Mouse (Mus musculus) layer of hippocampus, adult 6 months (tissue): Measurements from ENCODE around the gene Anapc2. TPM values are rescaled to one million over a fixed set of nuclear protein-coding genes. Genes with fewer than 3 reads are reported as not detected.

Source experiments
- long read RNA-seq, 2 experiments: library from polyadenylated mRNA; unstranded; transcript quantifications; one replicate each; pipeline ENCODE4 v2.0.0; 2019 to 2020
- polyA plus RNA-seq: library from polyadenylated mRNA; unstranded; fragments of <200 nt; fragmentation: Nextera tagmentation; gene quantifications from 2 replicates; pipeline ENCODE4 v1.2.3, GENCODE M21; 2021

Anapc2 gene
- polyA plus RNA-seq = 32.4 and 34.4 TPM in 2 replicates
- long read RNA-seq, experiment 1, transcript Anapc2-201 (13 exons, 3,004 nt) = major isoform, 55 of 84 reads
- long read RNA-seq, experiment 1, partial matches to known transcripts = 27 of 84 reads
- long read RNA-seq, experiment 1, other reads (novel, unspliced or antisense) = 2 of 84 reads
- long read RNA-seq, experiment 2, transcript Anapc2-201 (13 exons, 3,004 nt) = major isoform, 446 of 509 reads
- long read RNA-seq, experiment 2, partial matches to known transcripts = 48 of 509 reads
- long read RNA-seq, experiment 2, other reads (novel, unspliced or antisense) = 15 of 509 reads

GRCm38 (mm10) chr2:25271827-25272511 lies at the start of gene Anapc2, which contains the start of gene Ssna1:
TSS of gene Anapc2 (plus strand) at chr2:25272478.
TSS of gene Ssna1 (minus strand) at chr2:25272438.

GRCm38 (mm10) chr2:25224492-25224765 lies 47.8 kb upstream of the Anapc2 start, which contains the start of gene Tubb4b:
TSS of gene Tubb4b (minus strand) at chr2:25224702.

GRCm38 (mm10) chr2:25234050-25234449 lies 38.2 kb upstream of the Anapc2 start, which contains the start of gene Slc34a3:
TSS of gene Slc34a3 (minus strand) at chr2:25234364.

GRCm38 (mm10) chr2:25236614-25237013 lies 35.7 kb upstream of the Anapc2 start, which contains the start of gene Rnf224:
TSS of gene Rnf224 (minus strand) at chr2:25236787.

GRCm38 (mm10) chr2:25242101-25242506 lies 30.2 kb upstream of the Anapc2 start, which contains the start of the genes Rnf208 and Cysrt1:
TSS of gene Rnf208 (plus strand) at chr2:25242255.
TSS of gene Cysrt1 (minus strand) at chr2:25242452.

DNA sequence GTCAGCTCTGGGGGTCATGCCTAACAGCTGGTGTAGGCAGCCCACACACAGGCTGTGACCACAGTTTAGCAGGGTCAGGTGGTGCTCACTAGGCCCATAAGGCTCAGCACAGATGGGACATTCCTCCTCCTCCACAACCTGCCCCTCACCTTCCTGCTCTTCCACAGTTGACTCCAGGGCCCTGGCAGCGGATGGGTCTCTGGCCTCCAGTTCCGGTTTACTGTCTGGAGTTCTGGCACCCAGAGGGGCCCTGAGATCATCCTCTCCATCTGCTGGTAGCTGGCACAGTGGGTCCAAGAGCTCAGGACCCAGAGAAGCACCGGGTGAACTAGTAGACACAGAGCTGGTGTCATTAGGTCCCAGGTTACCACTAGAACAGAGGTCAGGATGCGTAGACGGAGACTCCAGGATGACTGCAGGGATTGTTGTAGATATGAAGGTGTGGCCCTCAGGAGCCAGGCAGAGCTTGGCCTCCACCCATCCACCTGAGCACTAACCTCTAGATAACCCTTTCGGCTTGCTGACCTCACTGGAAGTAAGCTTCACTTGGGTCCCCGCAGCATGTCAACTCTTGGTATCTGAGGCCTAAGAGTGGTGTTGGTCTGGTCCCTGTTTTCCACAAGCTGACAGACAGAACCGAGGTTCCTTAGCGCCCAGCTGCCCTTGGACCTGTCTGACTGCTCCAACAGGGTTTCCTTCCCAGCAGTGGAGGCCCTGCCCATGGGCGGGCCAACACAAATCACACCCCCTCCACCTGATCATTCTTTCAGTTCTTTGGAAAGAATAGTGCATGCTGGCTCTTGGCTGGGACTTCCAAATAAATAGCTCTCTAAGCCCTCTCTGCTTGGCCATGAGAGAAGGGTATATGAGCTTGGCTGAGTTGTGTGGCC lies 25.9 kb upstream of the Anapc2 start, which contains the start of gene AL732309.1:
TSS of gene AL732309.1 (minus strand) at position 681 of the 890 bp plus-strand sequence.

DNA sequence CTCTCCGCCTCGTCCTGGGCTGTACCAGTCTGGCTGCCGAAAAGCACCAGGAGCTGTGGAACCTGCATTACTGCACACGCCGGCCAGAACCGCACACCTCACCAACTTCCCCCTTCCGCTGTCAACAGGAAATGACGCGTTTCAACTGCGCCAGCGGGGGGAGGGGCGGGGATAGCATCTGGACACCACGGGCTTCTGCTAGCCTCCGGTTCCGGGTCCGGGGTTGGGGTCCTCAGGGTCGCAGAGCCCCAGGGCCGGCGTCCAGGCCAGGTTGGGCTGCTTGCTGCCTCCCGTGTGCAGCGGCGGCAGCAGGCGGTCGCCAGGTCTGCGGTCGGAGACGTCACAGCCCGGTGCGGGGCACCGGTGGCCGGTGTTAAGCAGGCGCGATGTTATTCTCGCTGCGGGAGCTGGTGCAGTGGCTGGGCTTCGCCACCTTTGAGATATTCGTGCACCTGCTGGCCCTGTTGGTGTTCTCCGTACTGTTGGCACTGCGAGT lies 16.9 kb upstream of the Anapc2 start, which contains the start of gene Tmem203:
TSS of gene Tmem203 (plus strand) at position 156 of the 496 bp plus-strand sequence.

DNA sequence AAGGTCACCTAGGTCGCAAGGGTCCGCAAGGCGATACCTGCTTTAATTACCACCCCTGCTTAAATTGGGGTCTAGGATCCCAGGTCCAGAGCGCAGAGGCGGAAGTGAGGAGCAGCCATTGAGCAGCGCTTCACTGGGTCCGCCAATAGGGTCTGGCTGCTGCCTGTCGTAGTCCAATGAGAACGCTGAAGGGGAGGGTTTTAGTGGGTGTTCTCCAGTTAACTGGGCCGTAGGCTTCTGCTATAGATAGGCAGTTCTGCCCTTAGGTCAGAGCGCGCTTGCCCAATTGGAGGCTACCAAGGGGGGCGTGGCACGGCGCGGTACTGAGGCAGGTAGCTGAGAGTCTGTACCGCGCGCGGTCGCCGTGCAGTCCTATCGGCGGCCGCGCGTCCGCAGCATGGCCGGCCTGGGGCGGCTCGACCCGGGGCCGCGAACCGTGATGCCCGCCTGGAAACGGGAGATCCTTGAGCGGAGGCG lies 9.9 kb upstream of the Anapc2 start, which contains the start of gene Tprn:
TSS of gene Tprn (plus strand) at position 328 of the 477 bp plus-strand sequence.

DNA sequence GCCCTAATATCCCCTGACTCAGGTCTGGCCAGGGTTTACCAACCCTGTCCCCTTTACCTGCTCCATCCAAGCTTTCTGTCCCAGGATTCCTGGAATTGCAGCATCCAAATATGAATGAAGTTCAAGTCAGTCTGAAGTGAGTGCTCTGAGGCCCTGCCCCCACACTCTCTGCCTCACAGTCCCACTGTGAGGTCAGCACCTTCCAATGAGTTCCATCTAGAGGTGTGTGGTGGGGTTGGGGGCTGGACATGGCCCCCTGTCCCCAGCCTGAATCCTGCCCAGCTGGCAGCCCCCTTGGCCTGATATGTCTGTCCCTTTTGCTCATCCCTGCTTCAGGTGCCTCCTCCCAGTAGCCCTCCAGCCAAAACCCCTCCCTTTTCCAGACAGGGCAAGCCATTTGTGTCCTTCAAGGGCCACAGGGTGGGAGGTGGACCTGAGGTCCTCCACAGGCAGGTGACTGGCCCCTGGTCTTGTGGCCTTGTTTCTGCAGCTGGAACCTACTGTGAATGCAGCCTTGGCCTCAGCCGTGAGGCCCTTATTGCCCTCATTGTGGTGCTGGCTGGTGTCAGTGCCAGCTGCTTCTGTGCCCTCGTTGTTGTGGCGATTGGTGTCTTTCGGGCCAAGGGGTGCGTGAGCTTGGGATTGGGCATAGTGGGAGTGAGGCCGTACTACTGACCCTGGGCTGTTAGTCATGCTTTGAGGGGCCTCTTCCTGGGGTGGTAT lies 15.8 kb downstream of the Anapc2 start, which contains the start of gene Tmem210:
TSS of gene Tmem210 (plus strand) at position 219 of the 723 bp plus-strand sequence.

GRCm38 (mm10) chr2:25289651-25290050 lies 17.4 kb downstream of the Anapc2 start, which contains the start of gene Lrrc26:
TSS of gene Lrrc26 (plus strand) at chr2:25289915.

DNA sequence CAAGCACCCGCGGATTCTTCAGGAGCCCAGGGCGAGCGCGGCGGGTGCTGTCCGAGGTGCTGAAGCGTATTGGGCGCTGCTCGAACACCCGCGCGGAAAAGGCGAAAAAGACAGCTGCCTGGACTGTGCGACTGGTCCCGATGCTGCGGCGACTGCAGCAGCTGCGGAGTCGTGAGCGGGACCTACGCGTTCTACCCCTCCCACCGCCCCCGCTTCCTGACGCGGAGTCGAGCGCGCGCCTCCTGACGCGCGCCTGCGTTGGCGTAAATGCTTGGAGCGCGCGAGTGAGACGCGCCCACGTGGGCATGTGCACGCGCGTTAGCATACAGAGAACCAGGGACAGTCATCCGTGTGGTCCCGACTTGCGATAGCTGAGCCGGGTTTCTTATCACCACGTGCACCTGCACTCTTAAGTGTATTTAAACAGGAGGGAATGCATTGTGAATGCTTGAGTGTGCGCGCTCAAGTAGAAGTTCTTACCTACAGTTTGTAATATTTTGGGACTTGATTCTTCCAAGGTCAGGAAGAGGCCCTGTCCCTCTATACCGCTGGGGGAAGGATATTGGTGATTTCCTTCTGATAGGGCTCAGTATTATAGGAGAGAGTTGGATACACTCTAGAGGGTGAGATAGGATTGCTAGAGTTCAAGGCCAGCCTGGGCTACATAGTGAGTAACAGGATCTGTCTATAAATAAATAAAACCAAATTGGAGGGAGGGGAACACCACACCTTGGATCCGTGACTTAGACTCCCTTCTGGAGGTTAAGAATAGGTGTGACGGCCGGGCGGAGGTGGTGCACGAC lies 46.9 kb downstream of the Anapc2 start, which contains the start of gene Grin1:
TSS of gene Grin1 (minus strand) at position 217 of the 803 bp plus-strand sequence.

DNA sequence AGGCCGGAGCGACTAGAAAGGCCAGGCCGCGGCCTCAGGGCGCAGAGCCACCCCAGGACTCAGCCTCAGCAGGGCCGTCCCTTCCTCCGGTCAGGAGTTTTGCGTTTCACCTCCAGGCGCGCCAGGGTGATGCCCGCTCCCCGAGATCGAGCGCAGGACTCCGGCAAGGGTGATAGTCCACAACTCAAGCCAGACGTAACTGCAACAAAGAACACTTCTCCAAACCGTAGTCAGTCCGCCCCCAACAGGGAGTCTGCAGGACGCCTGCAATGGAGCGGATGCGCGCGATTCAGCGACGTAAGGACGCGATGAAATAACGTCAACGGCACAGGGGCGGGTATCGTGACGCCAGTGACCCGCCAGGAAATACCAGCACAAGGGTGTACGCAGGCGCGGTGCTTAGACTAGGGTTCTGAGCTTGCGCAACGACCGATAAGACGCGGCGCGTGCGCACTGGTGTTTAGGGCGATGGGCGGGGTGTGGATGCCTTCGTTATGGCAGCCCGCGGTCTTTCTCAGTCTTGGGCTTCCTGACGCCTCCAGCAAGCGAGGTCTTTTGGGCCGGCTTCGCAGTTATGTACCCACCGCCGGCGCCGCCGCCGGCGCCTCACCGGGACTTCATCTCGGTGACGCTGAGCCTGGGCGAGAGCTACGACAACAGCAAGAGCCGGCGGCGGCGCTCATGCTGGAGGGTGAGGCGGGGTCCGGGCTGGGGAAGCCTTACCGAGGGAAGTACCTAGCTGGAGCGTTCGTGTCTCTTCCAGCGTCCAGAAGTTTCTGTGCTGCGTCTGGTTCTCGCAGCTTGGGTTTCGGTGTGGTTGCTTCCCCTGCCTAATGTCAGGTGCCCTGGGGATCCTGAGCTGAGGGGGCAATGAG lies 60.2 kb downstream of the Anapc2 start, which contains the start of gene Man1b1:
TSS of gene Man1b1 (plus strand) at position 53 of the 875 bp plus-strand sequence.

Other genes with a start within 250 kb of the Anapc2 start
- 596 and 716 TPM in 2 replicates for gene Nsmf, start 218.1 kb upstream of the Anapc2 start, polyA plus RNA-seq
- not detected in 2 replicates for gene Entpd8, start 192.2 kb upstream of the Anapc2 start, polyA plus RNA-seq
- not detected in 2 replicates for gene Noxa1, start 177.3 kb upstream of the Anapc2 start, polyA plus RNA-seq
- gene Nrarp, start 91.7 kb upstream of the Anapc2 start, polyA plus RNA-seq = 3.4 and 5.2 TPM in 2 replicates
- 2.4 and 3.3 TPM in 2 replicates for gene Tor4a, start 75.6 kb upstream of the Anapc2 start, polyA plus RNA-seq
- gene Nelfb, start 61.0 kb upstream of the Anapc2 start, polyA plus RNA-seq = 32.7 and 34.5 TPM in 2 replicates
- not detected in 2 replicates for gene Stpg3, start 57.8 kb upstream of the Anapc2 start, polyA plus RNA-seq
- gene Fam166a, start 53.7 kb upstream of the Anapc2 start, polyA plus RNA-seq = 12.9 and 15.7 TPM in 2 replicates
- 531 and 583 TPM in 2 replicates for gene Tubb4b, start 47.8 kb upstream of the Anapc2 start, polyA plus RNA-seq
- 0.45 TPM in 2 replicates for gene Slc34a3, start 38.1 kb upstream of the Anapc2 start, polyA plus RNA-seq
- not detected in 2 replicates for gene Rnf224, start 35.7 kb upstream of the Anapc2 start, polyA plus RNA-seq
- gene Rnf208, start 30.2 kb upstream of the Anapc2 start, polyA plus RNA-seq = 52.0 and 62.6 TPM in 2 replicates
- gene Cysrt1, start 30.0 kb upstream of the Anapc2 start, polyA plus RNA-seq = not detected in 2 replicates
- gene AL732309.1, start 25.6 kb upstream of the Anapc2 start, polyA plus RNA-seq = 0.79 and 1.6 TPM in 2 replicates
- 30.8 and 34.2 TPM in 2 replicates for gene Tmem203, start 17.0 kb upstream of the Anapc2 start, polyA plus RNA-seq
- gene Tprn, start 9.9 kb upstream of the Anapc2 start, polyA plus RNA-seq = 12.5 and 13.7 TPM in 2 replicates
- 76.5 and 79.6 TPM in 2 replicates for gene Ssna1, start within 50 bp of the Anapc2 start, polyA plus RNA-seq
- not detected in 2 replicates for gene Tmem210, start 15.7 kb downstream of the Anapc2 start, polyA plus RNA-seq
- 0.26 and 0.28 TPM in 2 replicates for gene Lrrc26, start 17.4 kb downstream of the Anapc2 start, polyA plus RNA-seq
- gene Grin1, start 46.7 kb downstream of the Anapc2 start, polyA plus RNA-seq = 101 and 125 TPM in 2 replicates
- gene Man1b1, start 59.9 kb downstream of the Anapc2 start, polyA plus RNA-seq = 13.0 and 18.8 TPM in 2 replicates
- gene Dpp7, start 83.9 kb downstream of the Anapc2 start, polyA plus RNA-seq = 17.5 and 27.1 TPM in 2 replicates
- gene Uap1l1, start 93.2 kb downstream of the Anapc2 start, polyA plus RNA-seq = 26.0 and 26.4 TPM in 2 replicates
- gene Sapcd2, start 99.8 kb downstream of the Anapc2 start, polyA plus RNA-seq = 2.3 and 2.4 TPM in 2 replicates
- 21.4 and 46.8 TPM in 2 replicates for gene Entpd2, start 123.4 kb downstream of the Anapc2 start, polyA plus RNA-seq
- gene Npdc1, start 126.9 kb downstream of the Anapc2 start, polyA plus RNA-seq = 292 and 359 TPM in 2 replicates
- 0.06 and 0.20 TPM in 2 replicates for gene Fut7, start 150.8 kb downstream of the Anapc2 start, polyA plus RNA-seq
- gene Abca2, start 156.2 kb downstream of the Anapc2 start, polyA plus RNA-seq = 33.0 and 34.1 TPM in 2 replicates
- 0.70 and 9.1 TPM in 2 replicates for gene Clic3, start 184.4 kb downstream of the Anapc2 start, polyA plus RNA-seq
- gene Paxx, start 188.6 kb downstream of the Anapc2 start, polyA plus RNA-seq = 111 and 116 TPM in 2 replicates
- 2,394 and 5,724 TPM in 2 replicates for gene Ptgds, start 197.6 kb downstream of the Anapc2 start, polyA plus RNA-seq
- not detected in 2 replicates for gene Lcn12, start 221.4 kb downstream of the Anapc2 start, polyA plus RNA-seq
- gene Fbxw5, start 228.3 kb downstream of the Anapc2 start, polyA plus RNA-seq = 124 and 134 TPM in 2 replicates
- gene C8g, start 229.2 kb downstream of the Anapc2 start, polyA plus RNA-seq = 1.8 and 2.0 TPM in 2 replicates